Mouse (Mus musculus) monocyte, adult 5-6 weeks (primary cell): ENCODE measurements at regions not wholly inside any gene's neighbourhood (a gene's known extent, or its start where the extent isn't known, plus 50 kb on each side); places are given as distances from the start of the nearest gene placed in this dataset.

Source experiments
- ATAC-seq: fragments of 153-309, 156-312 bp; replicated peaks from 2 replicates; pipeline ENCODE4 v1.8.0; 2017; ENCODE audit warnings: mild to moderate bottlenecking; ENCODE audit not compliant: low TSS enrichment, insufficient number of reproducible peaks, severe bottlenecking, poor library complexity, low FRiP score

- no peak for ATAC-seq
These were observed 88.6 kb upstream of the Gadd45a start for GRCm38 (mm10) chr6:67125715-67126312.

GRCm38 (mm10) chr6:67124089-67124488 lies 86.8 kb upstream of the Gadd45a start:
- ATAC-seq: no peak

- no peak for ATAC-seq
These were observed 85.8 kb upstream of the Gadd45a start for GRCm38 (mm10) chr6:67123071-67123470.

GRCm38 (mm10) chr6:67116306-67116705 lies 79.0 kb upstream of the Gadd45a start:
- no peak for ATAC-seq

GRCm38 (mm10) chr6:67115505-67116303 lies 78.4 kb upstream of the Gadd45a start:
- no peak for ATAC-seq

- ATAC-seq: no peak
These were observed 77.5 kb upstream of the Gadd45a start for GRCm38 (mm10) chr6:67114753-67115152.

GRCm38 (mm10) chr6:67113686-67114278 lies 76.5 kb upstream of the Gadd45a start:
- no peak for ATAC-seq

- no peak for ATAC-seq
These were observed 76.0 kb upstream of the Gadd45a start for GRCm38 (mm10) chr6:67113261-67113660.

GRCm38 (mm10) chr6:67112311-67112710 lies 75.1 kb upstream of the Gadd45a start:
- ATAC-seq: no peak

GRCm38 (mm10) chr6:67111581-67111980 lies 74.3 kb upstream of the Gadd45a start:
- no peak for ATAC-seq

- ATAC-seq: no peak
These were observed 73.1 kb upstream of the Gadd45a start for GRCm38 (mm10) chr6:67110391-67110790.

GRCm38 (mm10) chr6:67109774-67110173 lies 72.5 kb upstream of the Gadd45a start:
- ATAC-seq: no peak

- no peak for ATAC-seq
These were observed 70.3 kb upstream of the Gadd45a start for GRCm38 (mm10) chr6:67107517-67107916.

- no peak for ATAC-seq
These were observed 69.2 kb upstream of the Gadd45a start for GRCm38 (mm10) chr6:67106493-67106892.

GRCm38 (mm10) chr6:67105386-67105785 lies 68.1 kb upstream of the Gadd45a start:
- ATAC-seq: no peak

GRCm38 (mm10) chr6:67104205-67104604 lies 66.9 kb upstream of the Gadd45a start:
- ATAC-seq: no peak

- no peak for ATAC-seq
These were observed 65.4 kb upstream of the Gadd45a start for GRCm38 (mm10) chr6:67102541-67103134.

- no peak for ATAC-seq
These were observed 64.8 kb upstream of the Gadd45a start for GRCm38 (mm10) chr6:67102014-67102413.

GRCm38 (mm10) chr6:67094426-67094825 lies 57.2 kb upstream of the Gadd45a start:
- no peak for ATAC-seq

GRCm38 (mm10) chr6:67093128-67093527 lies 55.9 kb upstream of the Gadd45a start:
- ATAC-seq: no peak
